Mouse (Mus musculus) hindbrain, postnatal 0 days (tissue): Measurements from ENCODE around the gene Rnase12. TPM values are rescaled to one million over a fixed set of nuclear protein-coding genes. Genes with fewer than 3 reads are reported as not detected.

ENCODE experiments used
- ATAC-seq: fragments of 200-750 bp; cut with Nextera tagmentation; 2 replicates; pipeline ENCODE4 v1.8.0; 2017; ENCODE audit warnings: mild to moderate bottlenecking, moderate TSS enrichment, moderate library complexity
- DNase-seq: peaks from one replicate; pipeline ENCODE4 v3.0.0-alpha.2; 2015; ENCODE audit warnings: low spot score
- H3K27ac ChIP-seq: fragments of 300-500 bp; sonication (generic); 2 replicates; pipeline ENCODE4 v1.5.1; 2014; ENCODE audit warnings: mild to moderate bottlenecking
- H3K27me3 ChIP-seq: fragments of 300-500 bp; sonication (generic); 2 replicates; pipeline ENCODE4 v1.6.1; 2014; ENCODE audit warnings: low read length, mixed read lengths; ENCODE audit not compliant: insufficient read depth
- H3K36me3 ChIP-seq: fragments of 300-500 bp; sonication (generic); 2 replicates; pipeline ENCODE4 v1.6.1; 2014; ENCODE audit warnings: low read length, mixed read lengths; ENCODE audit not compliant: insufficient read depth
- H3K4me1 ChIP-seq: fragments of 300-500 bp; sonication (generic); 2 replicates; pipeline ENCODE4 v1.6.1; 2014; ENCODE audit warnings: antibody characterized with exemption, low read length, mixed read lengths; ENCODE audit not compliant: insufficient read depth
- H3K4me2 ChIP-seq: fragments of 300-500 bp; sonication (generic); 2 replicates; pipeline ENCODE4 v1.6.1; 2014; ENCODE audit warnings: low read depth, mild to moderate bottlenecking, low read length, moderate library complexity, mixed read lengths
- H3K4me3 ChIP-seq: fragments of 300-500 bp; sonication (generic); 2 replicates; pipeline ENCODE4 v1.5.1; 2014; ENCODE audit warnings: low read length
- H3K9ac ChIP-seq: fragments of 300-500 bp; sonication (generic); replicated peaks from 2 replicates; pipeline ENCODE4 v1.6.1; 2014; ENCODE audit warnings: mild to moderate bottlenecking, low read length, moderate library complexity, mixed read lengths
- H3K9me3 ChIP-seq: fragments of 300-500 bp; sonication (generic); 2 replicates; pipeline ENCODE4 v1.6.1; 2016; ENCODE audit warnings: low read length, mixed read lengths
- CTCF ChIP-seq: IDR thresholded peaks from 2 replicates; pipeline ENCODE4 v1.5.1; 2016; ENCODE audit warnings: antibody characterized with exemption, control low read depth, low read depth
- WGBS: fragments of 180-500 bp; shearing (Covaris S2); extraction: QIAGEN DNeasy Blood & Tissue Kit; methylation state at CpG from one replicate; pipeline ENCODE4 v1.1.7; 2014; 5-methylcytosine and 5-hydroxymethylcytosine counted together
- polyA plus RNA-seq: library from polyadenylated mRNA; unstranded; fragments of >200 nt; fragmentation: Nextera tagmentation; extraction: Ambion mirVana; gene quantifications from 2 replicates; pipeline ENCODE4 v1.2.1, GENCODE M21; 2015
- total RNA-seq: library from RNA; depleted of rRNA; stranded (reverse); fragments of >200 nt; gene quantifications from 2 replicates; pipeline ENCODE4 v1.2.3, GENCODE M21; 2014

The Rnase12 gene
- total and polyA plus RNA-seq, 2 experiments from 2014 or later, result 0.29 TPM; not detected in 1

GRCm38 (mm10) chr14:51095736-51096524 lies 38.5 kb upstream of the Rnase12 start:
- H3K27me3 ChIP-seq, result no peaks in the 10 kb centered on the region
- 55% methylated on average over 9 of the region's 9 CpGs for WGBS
- no peaks in the 10 kb centered on the region for H3K36me3 ChIP-seq
- H3K9me3 ChIP-seq, result no peaks in the 10 kb centered on the region
- H3K4me1 ChIP-seq, result no peaks in the 10 kb centered on the region
- no peak overlapping the region for H3K4me3 ChIP-seq
- no peak overlapping the region for H3K9ac ChIP-seq
- ATAC-seq (no peak), DNase-seq (no peak)
- no peak overlapping the region for H3K4me2 ChIP-seq
- no peak overlapping the region for H3K27ac ChIP-seq
- no peak for TF ChIP-seq CTCF

- Histone ChIP-seq H3K9ac (no peak overlapping the region), H3K27me3 (no peaks in the 10 kb centered on the region), H3K4me1 (no peaks in the 10 kb centered on the region), H3K27ac (no peak overlapping the region), H3K4me2 (no peak overlapping the region), H3K9me3 (no peaks in the 10 kb centered on the region), H3K4me3 (no peak overlapping the region), H3K36me3 (no peaks in the 10 kb centered on the region)
- no peak for ATAC-seq
- no peak for DNase-seq
- WGBS, result 71% methylated on average over 9 of the region's 9 CpGs
- TF ChIP-seq CTCF, result no peak
Measured at GRCm38 (mm10) chr14:51094921-51095320, 37.5 kb upstream of the Rnase12 start.

GRCm38 (mm10) chr14:51094096-51094875 lies 36.8 kb upstream of the Rnase12 start:
- no peak for TF ChIP-seq CTCF

GRCm38 (mm10) chr14:51093496-51093895 lies 36.0 kb upstream of the Rnase12 start:
- WGBS, result 37% methylated on average over 3 of the region's 3 CpGs
- Histone ChIP-seq H3K27me3 (no peaks in the 10 kb centered on the region), H3K9ac (no peak overlapping the region), H3K4me3 (no peak overlapping the region), H3K4me1 (no peaks in the 10 kb centered on the region), H3K36me3 (no peaks in the 10 kb centered on the region), H3K4me2 (no peak overlapping the region), H3K27ac (no peak overlapping the region), H3K9me3 (no peaks in the 10 kb centered on the region)
- DNase-seq, result no peak
- TF ChIP-seq CTCF, result no peak
- no peak for ATAC-seq

More at GRCm38 (mm10) chr14:51094096-51094875, 36.8 kb upstream of the Rnase12 start:
- Histone ChIP-seq H3K4me2 (no peak overlapping the region), H3K4me1 (no peaks in the 10 kb centered on the region), H3K36me3 (no peaks in the 10 kb centered on the region), H3K9ac (no peak overlapping the region), H3K9me3 (no peaks in the 10 kb centered on the region), H3K27ac (no peak overlapping the region), H3K27me3 (no peaks in the 10 kb centered on the region), H3K4me3 (no peak overlapping the region)
- 71% methylated on average over 5 of the region's 5 CpGs for WGBS
- ATAC-seq (no peak), DNase-seq (no peak)

- peak overlapping the region; percentile 75 for H3K4me2 ChIP-seq
- H3K27me3 ChIP-seq, result no peaks in the 10 kb centered on the region
- H3K4me1 ChIP-seq, result no peaks in the 10 kb centered on the region
- no peak for DNase-seq
- no peak overlapping the region; the same call in 1 of the 2 replicates for H3K9ac ChIP-seq
- no peaks in the 10 kb centered on the region for H3K9me3 ChIP-seq
- H3K27ac ChIP-seq, result no peak overlapping the region
- H3K4me3 ChIP-seq, result peak overlapping the region; percentile 63
- no peaks in the 10 kb centered on the region for H3K36me3 ChIP-seq
- no peak for ATAC-seq
- no peak for TF ChIP-seq CTCF
- WGBS, result 50% methylated on average over 8 of the region's 8 CpGs
Measured at GRCm38 (mm10) chr14:51092073-51092620, 34.7 kb upstream of the Rnase12 start.

GRCm38 (mm10) chr14:51090921-51091900 lies 33.8 kb upstream of the Rnase12 start, which contains the start of the genes Rnase4 and Ang:
Gene Rnase4 (plus strand): TSS chr14:51091077.
Gene Ang (plus strand): TSS chr14:51091150.
- DNase-seq, result peak; percentile 63

More at GRCm38 (mm10) chr14:51090921-51091900, 33.8 kb upstream of the Rnase12 start, which contains the start of the genes Rnase4 and Ang:
- ATAC-seq, result peak; percentile 46
- WGBS, result 8% methylated on average over 33 of the region's 33 CpGs
- Histone ChIP-seq H3K27ac (peak within 1 kb of the TSS; percentile 84), H3K4me3 (peak within 1 kb of the TSS; percentile 63), H3K9me3 (no peaks in the 10 kb centered on the region), H3K27me3 (no peaks in the 10 kb centered on the region), H3K9ac (peak within 1 kb of the TSS; percentile 60), H3K36me3 (no peaks in the 10 kb centered on the region), H3K4me2 (peak within 1 kb of the TSS; percentile 75), H3K4me1 (no peaks in the 10 kb centered on the region)
- no peak for TF ChIP-seq CTCF
